Mouse (Mus musculus) testis, adult 2 months (tissue): ENCODE data around the gene Fau.

ENCODE experiments used
- CTCF ChIP-seq: fragments of 200-500 bp; IDR thresholded peaks from 2 replicates; pipeline ENCODE4 v1.5.1; 2012; ENCODE audit warnings: low read depth, mild to moderate bottlenecking, inconsistent platforms, low read length, moderate library complexity; ENCODE audit not compliant: control insufficient read depth, insufficient read depth, insufficient replicate concordance
- POLR2A ChIP-seq: fragments of 200-500 bp; IDR thresholded peaks from 2 replicates; pipeline ENCODE4 v1.6.1; 2012; ENCODE audit warnings: low read depth, mild to moderate bottlenecking, inconsistent platforms, low read length, moderate library complexity; ENCODE audit not compliant: control insufficient read depth

DNA sequence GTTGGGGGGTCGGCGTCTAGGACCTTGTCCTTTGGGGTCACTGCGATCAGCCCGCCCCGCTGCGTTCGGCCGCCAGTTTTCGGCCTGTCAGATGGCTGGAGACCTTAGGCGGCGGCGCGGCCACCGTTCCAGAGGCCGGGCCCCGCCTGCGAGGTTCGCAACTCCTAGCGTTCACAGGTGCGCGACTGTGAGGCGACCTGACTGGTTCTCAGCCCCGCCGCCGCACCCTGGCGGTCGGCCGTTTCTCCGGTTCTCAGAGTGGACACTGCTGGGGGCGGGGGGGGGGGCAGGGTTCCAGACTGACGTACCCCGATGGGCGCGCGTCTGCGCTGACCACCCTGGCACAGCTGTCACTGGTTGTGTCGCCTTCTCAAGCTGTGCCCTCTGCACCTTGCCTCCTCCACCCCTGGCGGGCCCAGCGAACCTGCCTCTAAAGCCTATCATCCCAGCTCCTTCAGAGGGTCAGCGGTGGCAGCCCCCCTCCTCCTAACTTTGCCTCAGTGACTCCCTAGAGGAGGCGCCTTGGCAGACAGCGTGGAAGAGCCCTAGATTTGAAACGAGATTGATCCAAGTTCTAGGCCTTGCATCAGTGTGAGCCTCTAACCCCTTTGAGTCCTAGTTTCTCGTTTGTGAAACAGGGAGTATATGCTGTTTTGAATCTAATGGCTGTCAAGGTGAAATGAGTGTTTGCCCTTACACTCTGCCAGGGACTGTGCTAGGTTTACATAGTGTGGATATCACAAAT lies 10.3 kb upstream of the Fau start:
- TF ChIP-seq POLR2A (no peak), CTCF (no peak)
